Mouse (Mus musculus) G1E (cell line): ENCODE measurements around the gene Kpna7.

Experiments
- CTCF ChIP-seq: IDR thresholded peaks from 2 replicates; pipeline ENCODE4 v1.5.1; 2012; ENCODE audit warnings: low read depth, low read length, inconsistent platforms, mixed read lengths
- TAL1 ChIP-seq: conservative IDR thresholded peaks from 2 replicates; pipeline ENCODE4 v1.6.1; 2012; ENCODE audit warnings: low read depth, low read length, inconsistent platforms, mixed read lengths

- TF ChIP-seq CTCF (no peak), TAL1 (no peak)
These were observed 29.6 kb upstream of the Kpna7 start for GRCm38 (mm10) chr5:145113416-145113815.
